Mouse (Mus musculus): Measurements from ENCODE around the gene Ano6.

DNA sequence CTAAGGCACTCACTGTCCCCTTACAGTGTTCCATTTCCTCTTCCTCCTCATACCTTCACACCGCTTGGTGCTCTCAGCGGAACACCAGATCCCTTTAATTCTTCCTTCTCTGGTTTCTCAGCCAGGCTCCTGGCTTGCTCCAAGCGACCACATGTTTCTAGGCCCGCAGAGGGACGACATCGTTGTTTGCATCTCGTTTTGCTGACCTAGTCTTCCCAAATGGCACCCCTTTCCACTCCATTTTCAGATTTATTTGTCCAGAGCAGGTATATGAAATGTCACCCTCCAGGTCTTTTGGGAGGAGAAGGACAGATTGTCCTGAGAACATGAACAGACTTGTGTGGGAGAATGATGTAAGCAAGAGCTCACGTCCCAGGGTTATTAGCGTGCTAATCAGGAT lies 30.0 kb downstream of the Ano6 start:
- TF ChIP-seq CTCF (IDR thresholded peaks at IDR 0.05; ENCODE audit: borderline replicate concordance, insufficient read depth, low read depth, low read length) (no peak), POLR2A (IDR thresholded peaks at IDR 0.05; ENCODE audit: borderline replicate concordance, insufficient read depth, low read length) (no peak)

All from cerebellum, adult 2 months (tissue).